Mouse (Mus musculus) frontal cortex, adult (tissue): ENCODE results near the gene Tuba3b.

ENCODE experiments used
- ATAC-seq: cut with Nextera tagmentation; 2 replicates; pipeline ENCODE4 v1.9.2; 2017; ENCODE audit warnings: mild to moderate bottlenecking, moderate library complexity, mixed read lengths; ENCODE audit not compliant: low TSS enrichment

The Tuba3b gene

GRCm38 (mm10) chr6:145607746-145608145 is 7.8 kb upstream of the Tuba3b start:
- no peak for ATAC-seq

- no peak for ATAC-seq
Measured at GRCm38 (mm10) chr6:145608693-145609092, 6.9 kb upstream of the Tuba3b start.

GRCm38 (mm10) chr6:145610901-145611300 is 4.7 kb upstream of the Tuba3b start:
- no peak for ATAC-seq

- ATAC-seq = no peak
Measured at GRCm38 (mm10) chr6:145612611-145613010, 2.9 kb upstream of the Tuba3b start.

GRCm38 (mm10) chr6:145614219-145614618 is 1.3 kb upstream of the Tuba3b start, which contains the start of gene Lmntd1:
TSS of gene Lmntd1 (minus strand) at chr6:145614319.
- no peak for ATAC-seq

- no peak for ATAC-seq
Measured at GRCm38 (mm10) chr6:145616402-145617229, 1.1 kb downstream of the Tuba3b start.

GRCm38 (mm10) chr6:145623141-145623540 is 7.6 kb downstream of the Tuba3b start:
- ATAC-seq = no peak

- no peak for ATAC-seq
Measured at GRCm38 (mm10) chr6:145630269-145630668, 14.7 kb downstream of the Tuba3b start.

- no peak for ATAC-seq
Measured at GRCm38 (mm10) chr6:145634454-145634853, 18.9 kb downstream of the Tuba3b start.

GRCm38 (mm10) chr6:145636682-145637081 is 21.1 kb downstream of the Tuba3b start:
- no peak for ATAC-seq

GRCm38 (mm10) chr6:145638248-145638647 is 22.7 kb downstream of the Tuba3b start:
- no peak for ATAC-seq

GRCm38 (mm10) chr6:145640971-145641506 is 25.5 kb downstream of the Tuba3b start:
- ATAC-seq = no peak

GRCm38 (mm10) chr6:145651976-145652375 is 36.4 kb downstream of the Tuba3b start:
- no peak for ATAC-seq

- no peak for ATAC-seq
Measured at GRCm38 (mm10) chr6:145652986-145653385, 37.4 kb downstream of the Tuba3b start.

GRCm38 (mm10) chr6:145653626-145654025 is 38.1 kb downstream of the Tuba3b start:
- no peak for ATAC-seq

GRCm38 (mm10) chr6:145654062-145654836 is 38.7 kb downstream of the Tuba3b start:
- ATAC-seq = peak; percentile 83

- ATAC-seq = no peak
Measured at GRCm38 (mm10) chr6:145655678-145656077, 40.1 kb downstream of the Tuba3b start.

- no peak for ATAC-seq
Measured at GRCm38 (mm10) chr6:145656740-145657591, 41.4 kb downstream of the Tuba3b start.

GRCm38 (mm10) chr6:145659116-145659515 is 43.6 kb downstream of the Tuba3b start:
- ATAC-seq = no peak

GRCm38 (mm10) chr6:145660943-145661342 is 45.4 kb downstream of the Tuba3b start:
- ATAC-seq = no peak

- no peak for ATAC-seq
Measured at GRCm38 (mm10) chr6:145664208-145664607, 48.7 kb downstream of the Tuba3b start.

GRCm38 (mm10) chr6:145665751-145666150 is 50.2 kb downstream of the Tuba3b start:
- ATAC-seq = no peak
